29 mouse cellular contexts compared by ENCODE assay signal in genomic region chr11:106344910-106345309, GRCm38 (mm10). TPM values are rescaled to one million over a fixed set of nuclear protein-coding genes. Genes with fewer than 3 reads are reported as not detected.
A peak's percentile ranks its signal among the peaks of the same experiment; 100 is the strongest.
DNase-seq lines count a peak whose midpoint lies in the region; ATAC-seq and TF ChIP-seq lines count a peak whose summit lies in the region.
"Had no signal": no experiment of that assay in that cellular context is flagged by ENCODE, and none has a peak within 500 bp of the region (broad histone marks: within the 10 kb centered on the region; RNA-seq: fewer than 3 reads in every experiment).

No protein-coding gene starts in this region.

- H3K9me3 ChIP-seq in limb, embryonic 12.5 days, result no peaks in the 10 kb centered on the region
- no peaks in the 10 kb centered on the region for H3K9me3 ChIP-seq in limb, embryonic 10.5 days (replicated peaks)
- H3K9me3 ChIP-seq in stomach, embryonic 14.5 days (ENCODE audit: control insufficient read depth, low read depth, low read length), result no peaks in the 10 kb centered on the region
- no peaks in the 10 kb centered on the region for H3K9me3 ChIP-seq in stomach, postnatal 0 days (ENCODE audit: control insufficient read depth, low read length)
- H3K9me3 ChIP-seq: embryonic facial prominence, embryonic 12.5 days; heart, embryonic 15.5 days; liver, embryonic 15.5 days; neural tube, embryonic 15.5 days had no signal

- ATAC-seq in limb, embryonic 12.5 days (ENCODE audit: insufficient number of reproducible peaks, insufficient read depth, low FRiP score, low TSS enrichment, low read depth), result no peak
- ATAC-seq in stomach, embryonic 14.5 days (ENCODE audit: insufficient number of reproducible peaks, insufficient read depth, low FRiP score, low read depth), result peak; percentile 73
- no peak for ATAC-seq in stomach, postnatal 0 days (ENCODE audit: low FRiP score, low TSS enrichment)
- ATAC-seq: activated CD4-positive, CD25-positive, alpha-beta regulatory T cell, adult 4 months; forebrain, embryonic 16.5 days had no signal

- H3K27me3 ChIP-seq in limb, embryonic 12.5 days, result no peaks in the 10 kb centered on the region
- H3K27me3 ChIP-seq in limb, embryonic 10.5 days (ENCODE audit: low read depth, poor library complexity, severe bottlenecking), result no peaks in the 10 kb centered on the region
- no peaks in the 10 kb centered on the region for H3K27me3 ChIP-seq in stomach, embryonic 14.5 days (ENCODE audit: control insufficient read depth, insufficient read depth, low read length)
- no peaks in the 10 kb centered on the region for H3K27me3 ChIP-seq in stomach, postnatal 0 days (ENCODE audit: control insufficient read depth, insufficient read depth, low read length)
- H3K27me3 ChIP-seq: embryonic facial prominence, embryonic 12.5 days; heart, embryonic 15.5 days; liver, embryonic 15.5 days; neural tube, embryonic 15.5 days had no signal

- 0 out of 2 replicates have a peak overlapping the region, but pooled peaks have one; percentile 4 for H3K9ac ChIP-seq in limb, embryonic 12.5 days (replicated peaks)
- H3K9ac ChIP-seq in stomach, embryonic 14.5 days (replicated peaks; ENCODE audit: low read depth, low read length), result no peak overlapping the region
- no peak overlapping the region for H3K9ac ChIP-seq in stomach, postnatal 0 days (ENCODE audit: low read length)
- H3K9ac ChIP-seq: embryonic facial prominence, embryonic 12.5 days; heart, embryonic 15.5 days; hindbrain, embryonic 14.5 days; liver, embryonic 15.5 days; neural tube, embryonic 15.5 days had no signal

- no peaks in the 10 kb centered on the region for H3K36me3 ChIP-seq in limb, embryonic 12.5 days
- no peaks in the 10 kb centered on the region for H3K36me3 ChIP-seq in limb, embryonic 10.5 days
- H3K36me3 ChIP-seq in stomach, embryonic 14.5 days (ENCODE audit: control insufficient read depth, insufficient read depth, low read length), result no peaks in the 10 kb centered on the region
- H3K36me3 ChIP-seq in stomach, postnatal 0 days (ENCODE audit: control insufficient read depth, insufficient read depth, low read length), result no peaks in the 10 kb centered on the region
- H3K36me3 ChIP-seq: embryonic facial prominence, embryonic 12.5 days; heart, embryonic 15.5 days; liver, embryonic 15.5 days; neural tube, embryonic 15.5 days had no signal

- no peak for TF ChIP-seq CTCF in stomach, postnatal 0 days (IDR thresholded peaks at IDR 0.05; ENCODE audit: low read depth)

- no peak overlapping the region for H3K4me3 ChIP-seq in limb, embryonic 12.5 days (replicated peaks)
- H3K4me3 ChIP-seq in limb, embryonic 10.5 days, result no peak overlapping the region
- no peak overlapping the region for H3K4me3 ChIP-seq in stomach, embryonic 14.5 days (ENCODE audit: low read depth, low read length)
- no peak overlapping the region for H3K4me3 ChIP-seq in stomach, postnatal 0 days (ENCODE audit: low read depth, low read length)
- H3K4me3 ChIP-seq: embryonic facial prominence, embryonic 12.5 days; heart, embryonic 15.5 days; left cerebral cortex, adult 2 months; liver, embryonic 15.5 days; neural tube, embryonic 15.5 days had no signal

- H3K27ac ChIP-seq in limb, embryonic 12.5 days, result no peak overlapping the region
- no peak overlapping the region for H3K27ac ChIP-seq in limb, embryonic 10.5 days
- H3K27ac ChIP-seq in stomach, embryonic 14.5 days (ENCODE audit: low read length), result no peak overlapping the region
- no peak overlapping the region for H3K27ac ChIP-seq in stomach, postnatal 0 days (replicated peaks)
- H3K27ac ChIP-seq: embryonic facial prominence, embryonic 12.5 days; heart, embryonic 15.5 days; hindbrain, embryonic 14.5 days; kidney, postnatal 0 days; left cerebral cortex, adult 2 months; liver, embryonic 15.5 days; macrophage; neural tube, embryonic 15.5 days had no signal

- no peak for TF ChIP-seq EP300 in stomach, postnatal 0 days (optimal IDR thresholded peaks at IDR 0.05)

- no peak overlapping the region for H3K4me2 ChIP-seq in limb, embryonic 12.5 days
- no peak overlapping the region for H3K4me2 ChIP-seq in stomach, embryonic 14.5 days (replicated peaks; ENCODE audit: low read depth, low read length)
- no peak overlapping the region for H3K4me2 ChIP-seq in stomach, postnatal 0 days (replicated peaks; ENCODE audit: low read depth)
- H3K4me2 ChIP-seq: embryonic facial prominence, embryonic 12.5 days; heart, embryonic 15.5 days; hindbrain, embryonic 14.5 days; liver, embryonic 15.5 days; neural tube, embryonic 15.5 days had no signal

- no peaks in the 10 kb centered on the region for H3K4me1 ChIP-seq in limb, embryonic 12.5 days (replicated peaks)
- peaks cover 5% of the 10 kb centered on the region for H3K4me1 ChIP-seq in limb, embryonic 10.5 days
- 0 out of 2 replicates have a peak, but pooled peaks cover 7% of the 10 kb centered on the region for H3K4me1 ChIP-seq in stomach, embryonic 14.5 days (ENCODE audit: control insufficient read depth, insufficient read depth, low read length)
- no peaks in the 10 kb centered on the region for H3K4me1 ChIP-seq in stomach, postnatal 0 days (replicated peaks; ENCODE audit: control insufficient read depth, insufficient read depth)
- H3K4me1 ChIP-seq: liver, embryonic 15.5 days; neural tube, embryonic 15.5 days had no signal

- WGBS in limb, embryonic 12.5 days, result 52% methylated on average over 6 of the region's 6 CpGs
- 66% methylated on average over 6 of the region's 6 CpGs for WGBS in limb, embryonic 10.5 days
- 21% methylated on average over 6 of the region's 6 CpGs for WGBS in stomach, embryonic 14.5 days
- WGBS in stomach, postnatal 0 days, result 27% methylated on average over 6 of the region's 6 CpGs

- peak; percentile 28 for DNase-seq in embryo, embryonic 10.5 days (ENCODE audit: low spot score)
- DNase-seq in embryo, embryonic 11 days, result no peak
- DNase-seq in limb, embryonic 10.5 days (ENCODE audit: low spot score), result no peak
- DNase-seq in stomach, postnatal 0 days (ENCODE audit: low spot score), result no peak
- DNase-seq in layer of hippocampus, postnatal 10 days (ENCODE audit: low spot score in 2 of 2), result no peak
- no peak for DNase-seq in cerebellum, postnatal 36 days
- DNase-seq: adrenal gland, adult 8-10 months; cerebellum, adult 2 months; gastrocnemius, postnatal 36 days; heart, postnatal 36 days; kidney, adult 2 months; layer of hippocampus, adult 9-11 months; liver had no signal

RNA-seq across cellular contexts. Expression of gene Scn4a, which starts 8.2 kb away (rescaled TPM):
- polyA plus RNA-seq in limb, embryonic 12.5 days (2016; fragmentation: Nextera tagmentation; extraction: Ambion mirVana), result 0.25 and 0.51 TPM in 2 replicates
- polyA plus RNA-seq in limb, embryonic 10.5 days (2016; fragmentation: Nextera tagmentation; extraction: Ambion mirVana), result 0.03 TPM in 1 of 2 replicates, not detected in the other
- 0.13 TPM in 1 of 2 replicates, not detected in the other for polyA plus RNA-seq in stomach, embryonic 14.5 days (2014; fragmentation: Nextera tagmentation; extraction: Ambion mirVana)
- 0.02 and 0.12 TPM in 2 replicates for polyA plus RNA-seq in stomach, postnatal 0 days (2015; fragmentation: Nextera tagmentation; extraction: Ambion mirVana)
- under 1 TPM in 1 of 2 experiments, not detected in 1; 0.38 TPM for total RNA-seq in layer of hippocampus, postnatal 10 days (2021)
- total RNA-seq: left cerebral cortex, adult 2 months; left cerebral cortex, postnatal 36 days had no signal
- polyA plus RNA-seq: hindbrain, embryonic 14.5 days had no signal

RNA-seq across cellular contexts. Expression of gene Prr29, which starts 20.4 kb away (rescaled TPM):
- not detected in 2 replicates for polyA plus RNA-seq in limb, embryonic 12.5 days (2016; fragmentation: Nextera tagmentation; extraction: Ambion mirVana)
- polyA plus RNA-seq in limb, embryonic 10.5 days (2016; fragmentation: Nextera tagmentation; extraction: Ambion mirVana), result not detected in 2 replicates
- 0.49 and 0.77 TPM in 2 replicates for polyA plus RNA-seq in stomach, embryonic 14.5 days (2014; fragmentation: Nextera tagmentation; extraction: Ambion mirVana)
- polyA plus RNA-seq in stomach, postnatal 0 days (2015; fragmentation: Nextera tagmentation; extraction: Ambion mirVana), result 0.23 and 0.41 TPM in 2 replicates
- under 1 TPM in 1 of 2 experiments, not detected in 1; 0.91 TPM for total RNA-seq in layer of hippocampus, postnatal 10 days (2021)
- total RNA-seq: left cerebral cortex, adult 2 months; left cerebral cortex, postnatal 36 days had no signal
- polyA plus RNA-seq: embryonic facial prominence, embryonic 12.5 days; forebrain, embryonic 16.5 days; hindbrain, embryonic 14.5 days; liver, embryonic 15.5 days; macrophage had no signal

RNA-seq across cellular contexts. Expression of gene Cd79b, which starts 30.3 kb away (rescaled TPM):
- 1.3 and 1.8 TPM in 2 replicates for polyA plus RNA-seq in limb, embryonic 12.5 days (2016; fragmentation: Nextera tagmentation; extraction: Ambion mirVana)
- 2.4 and 2.6 TPM in 2 replicates for polyA plus RNA-seq in limb, embryonic 10.5 days (2016; fragmentation: Nextera tagmentation; extraction: Ambion mirVana)
- 2.7 and 2.9 TPM in 2 replicates for polyA plus RNA-seq in stomach, embryonic 14.5 days (2014; fragmentation: Nextera tagmentation; extraction: Ambion mirVana)
- 1.9 TPM in 2 replicates for polyA plus RNA-seq in stomach, postnatal 0 days (2015; fragmentation: Nextera tagmentation; extraction: Ambion mirVana)
- total RNA-seq in layer of hippocampus, postnatal 10 days (2021), result under 1 TPM; 0.38 to 0.59 TPM
- total RNA-seq: left cerebral cortex, adult 2 months had no signal

RNA-seq across cellular contexts. Expression of gene Icam2, which starts 43.0 kb away (rescaled TPM):
- 17.8 and 27.9 TPM in 2 replicates for polyA plus RNA-seq in limb, embryonic 12.5 days (2016; fragmentation: Nextera tagmentation; extraction: Ambion mirVana)
- 21.8 and 24.7 TPM in 2 replicates for polyA plus RNA-seq in limb, embryonic 10.5 days (2016; fragmentation: Nextera tagmentation; extraction: Ambion mirVana)
- polyA plus RNA-seq in stomach, embryonic 14.5 days (2014; fragmentation: Nextera tagmentation; extraction: Ambion mirVana), result 43.3 and 43.4 TPM in 2 replicates
- 12.7 and 13.2 TPM in 2 replicates for polyA plus RNA-seq in stomach, postnatal 0 days (2015; fragmentation: Nextera tagmentation; extraction: Ambion mirVana)
- total RNA-seq in layer of hippocampus, postnatal 10 days (2021), result 1 to 10 TPM; 4.6 to 4.7 TPM

RNA-seq across cellular contexts. Expression of gene Gh, which starts 43.2 kb away (rescaled TPM):
- not detected in 2 replicates for polyA plus RNA-seq in limb, embryonic 12.5 days (2016; fragmentation: Nextera tagmentation; extraction: Ambion mirVana)
- not detected in 2 replicates for polyA plus RNA-seq in limb, embryonic 10.5 days (2016; fragmentation: Nextera tagmentation; extraction: Ambion mirVana)
- not detected in 2 replicates for polyA plus RNA-seq in stomach, embryonic 14.5 days (2014; fragmentation: Nextera tagmentation; extraction: Ambion mirVana)
- polyA plus RNA-seq in stomach, postnatal 0 days (2015; fragmentation: Nextera tagmentation; extraction: Ambion mirVana), result not detected in 2 replicates
- total RNA-seq in layer of hippocampus, postnatal 10 days (2021), result not detected
- total RNA-seq: adrenal gland, adult 8-10 months; gastrocnemius, postnatal 36 days; heart, adult 8-10 months; heart, postnatal 36 days; left cerebral cortex, adult 2 months; left cerebral cortex, postnatal 36 days had no signal
- polyA plus RNA-seq: activated CD4-positive, CD25-positive, alpha-beta regulatory T cell, adult 4 months; cerebellum, adult 2 months; embryonic facial prominence, embryonic 12.5 days; forebrain, embryonic 16.5 days; heart, embryonic 15.5 days; hindbrain, embryonic 14.5 days; intestine, embryonic 14.5 days; kidney, postnatal 0 days; liver, embryonic 15.5 days; lung, embryonic 16.5 days; macrophage; neural tube, embryonic 15.5 days had no signal
